Mouse (Mus musculus) Patski (cell line): ENCODE data around the gene Ppfia4. TPM values are rescaled to one million over a fixed set of nuclear protein-coding genes. Genes with fewer than 3 reads are reported as not detected.

Experiments
- ATAC-seq: fragments of 100-300 bp; one replicate; pipeline ENCODE4 v1.8.0; 2021
- CTCF ChIA-PET: fragments of 350-600 bp; sonication (Branson Sonifier 250); formaldehyde crosslinking; loops from one replicate; lab custom pipeline; 2022; ENCODE audit warnings: inconsistent platforms; lab: Charles Lee
- POLR2A ChIA-PET: fragments of 350-600 bp; sonication (Branson Sonifier 250); formaldehyde crosslinking; loops from one replicate; lab custom pipeline; 2022; ENCODE audit warnings: antibody characterized with exemption, inconsistent platforms; lab: Charles Lee
- DNase-seq: peaks from one replicate; pipeline ENCODE4 v3.0.0-alpha.2; 2011; ENCODE audit warnings: low read depth, low spot score
- H3K27me3 ChIP-seq: fragments of 371-371 bp; one replicate; pipeline ENCODE4 v1.5.1; 2021
- CTCF ChIP-seq: fragments of 100-300 bp; IDR thresholded peaks from one replicate; pipeline ENCODE4 v1.5.1; 2021
- in situ Hi-C: fragments of 300-500 bp; cut with MboI; formaldehyde crosslinking; loops from 3 replicates; pipeline ENCODE4 v1.11.1; 2018; ENCODE audit warnings: low pct_unique_long_range_greater_than_20kb, mixed read lengths
- polyA plus RNA-seq: library from polyadenylated mRNA; unstranded; gene quantifications from one replicate; pipeline ENCODE4 v1.2.3, GENCODE M21; 2021

Gene Ppfia4
- polyA plus RNA-seq, 1 experiment from 2014 or later = 0.30 TPM

DNA sequence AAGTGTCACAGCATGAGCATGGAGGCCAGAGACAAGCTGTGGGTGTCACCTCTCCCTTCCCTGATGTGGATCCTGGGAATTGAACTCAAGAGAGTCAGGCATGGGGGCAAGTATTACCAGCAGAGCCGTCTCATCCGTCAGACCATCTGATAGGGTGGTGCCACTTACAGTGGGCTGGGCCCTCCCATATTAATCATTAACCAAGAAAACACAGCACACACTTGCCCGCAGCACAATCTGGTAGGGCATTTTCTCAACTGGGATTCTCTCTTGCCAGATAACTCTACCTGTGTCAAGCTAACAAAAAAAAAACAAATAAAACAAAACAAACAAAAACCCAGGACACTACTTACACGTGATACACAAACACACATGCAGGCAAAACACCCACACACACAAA is 24.7 kb upstream of the Ppfia4 start:
- ChIA-PET POLR2A (no interaction called here), CTCF (no interaction called here)
- in situ Hi-C loops = no loop called here
- no peak for ATAC-seq
- TF ChIP-seq CTCF = no peak
- DNase-seq = no peak
- H3K27me3 ChIP-seq = no peaks in the 10 kb centered on the region

- POLR2A ChIA-PET = interaction anchor here (0.6 kb wide), 1 partner anchor 19 kb away, joined by 3 read pairs; no protein-coding TSS in a partner anchor
- in situ Hi-C loops = no loop called here
- no peak for DNase-seq
- ATAC-seq = no peak
- H3K27me3 ChIP-seq = no peaks in the 10 kb centered on the region
- TF ChIP-seq CTCF = no peak
- CTCF ChIA-PET = no interaction called here
Observed at GRCm38 (mm10) chr1:134353326-134353725, 20.6 kb upstream of the Ppfia4 start.

DNA sequence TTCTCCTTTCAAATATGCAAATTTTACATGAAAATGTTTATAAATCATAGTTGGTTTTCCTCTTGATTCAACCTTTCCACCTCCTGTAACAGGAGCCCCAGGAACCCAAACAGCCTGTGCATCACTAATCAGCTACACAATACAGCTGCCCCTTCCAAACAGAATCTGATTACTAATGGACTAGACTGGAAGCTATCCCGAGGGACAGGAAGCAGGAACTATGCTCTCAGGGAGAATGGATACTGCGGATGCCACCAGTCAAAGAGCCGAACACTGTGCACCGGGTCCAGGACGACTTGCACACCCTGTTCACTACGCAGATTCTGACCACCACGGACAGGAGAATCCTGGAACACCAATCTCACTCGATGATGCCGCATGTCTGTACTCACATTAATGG is 15.1 kb upstream of the Ppfia4 start:
- ChIA-PET POLR2A (no interaction called here), CTCF (no interaction called here)
- ATAC-seq = no peak
- DNase-seq = no peak
- H3K27me3 ChIP-seq = no peaks in the 10 kb centered on the region
- in situ Hi-C loops = no loop called here
- no peak for TF ChIP-seq CTCF

- POLR2A ChIA-PET = interaction anchor here (0.7 kb wide), 1 partner anchor 392 kb away, joined by 3 read pairs; no protein-coding TSS in a partner anchor
- H3K27me3 ChIP-seq = no peaks in the 10 kb centered on the region
- ATAC-seq (no peak), DNase-seq (no peak)
- no peak for TF ChIP-seq CTCF
- in situ Hi-C loops = no loop called here
- CTCF ChIA-PET = no interaction called here
Observed at GRCm38 (mm10) chr1:134345075-134345474, 12.3 kb upstream of the Ppfia4 start.

GRCm38 (mm10) chr1:134344005-134344950 is 11.6 kb upstream of the Ppfia4 start:
- POLR2A ChIA-PET = interaction anchor here (0.7 kb wide), 1 partner anchor 392 kb away, joined by 3 read pairs; no protein-coding TSS in a partner anchor
- DNase-seq (no peak), ATAC-seq (no peak)
- no peaks in the 10 kb centered on the region for H3K27me3 ChIP-seq
- TF ChIP-seq CTCF = no peak
- CTCF ChIA-PET = no interaction called here
- in situ Hi-C loops = no loop called here

- POLR2A ChIA-PET = no interaction called here
- in situ Hi-C loops = no loop called here
Observed at GRCm38 (mm10) chr1:134343567-134343966, 10.8 kb upstream of the Ppfia4 start.

DNA sequence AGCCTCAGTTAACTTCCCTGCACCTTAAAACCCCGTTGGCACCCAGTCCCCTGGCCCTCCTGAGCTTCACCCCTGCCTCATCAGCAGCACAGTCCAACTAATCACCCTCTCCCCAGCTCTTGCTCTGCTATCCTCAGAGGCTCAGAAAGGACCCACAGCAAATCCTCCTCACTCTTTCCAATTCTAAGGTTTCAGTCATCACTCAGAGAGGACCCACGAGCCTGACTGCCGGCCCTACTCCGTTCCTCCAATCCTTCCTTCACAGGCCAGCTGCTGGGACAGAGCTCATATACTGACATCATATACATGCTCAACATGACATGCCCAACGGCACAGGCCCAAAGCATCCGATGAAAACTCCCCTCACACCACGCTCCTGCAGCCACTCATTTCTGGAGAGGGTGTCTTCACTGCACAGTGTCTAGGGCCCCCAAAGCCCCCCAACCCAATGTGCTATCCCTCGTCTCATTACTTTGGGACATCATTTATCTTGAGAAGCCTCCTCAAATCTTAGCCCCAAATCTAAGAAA is 10.1 kb upstream of the Ppfia4 start:
- no peak for ATAC-seq

More at GRCm38 (mm10) chr1:134343567-134343966, 10.8 kb upstream of the Ppfia4 start:
- no peaks in the 10 kb centered on the region for H3K27me3 ChIP-seq
- CTCF ChIA-PET = no interaction called here
- DNase-seq (no peak), ATAC-seq (no peak)
- TF ChIP-seq CTCF = no peak

DNA sequence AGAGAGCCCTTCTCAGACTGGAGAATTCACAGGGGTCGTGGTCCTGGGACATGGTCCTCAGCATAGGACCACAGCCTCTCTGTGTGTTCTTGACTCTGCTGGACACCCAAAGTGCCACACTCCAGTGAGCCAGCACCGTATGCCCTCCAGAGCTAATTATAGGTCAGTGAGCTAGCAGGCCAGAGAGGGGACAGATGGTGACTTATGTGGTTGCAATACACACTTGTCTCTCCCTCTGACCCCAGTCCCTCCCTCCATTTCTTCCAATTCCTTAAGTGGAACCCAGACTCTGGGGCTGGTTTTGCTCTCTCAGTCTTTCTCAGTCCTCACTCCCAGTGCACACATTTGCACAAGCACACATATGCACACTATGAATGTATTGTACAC is 9.5 kb upstream of the Ppfia4 start:
- ATAC-seq = no peak
- TF ChIP-seq CTCF = no peak
- DNase-seq = no peak
- ChIA-PET CTCF (interaction anchor here (1.5 kb wide), 1 partner anchor 9 kb away, joined by 3 read pairs; no protein-coding TSS in a partner anchor), POLR2A (no interaction called here)
- no peaks in the 10 kb centered on the region for H3K27me3 ChIP-seq
- in situ Hi-C loops = no loop called here

More for the DNA sequence above, 10.1 kb upstream of the Ppfia4 start:
- ChIA-PET CTCF (interaction anchor here (1.5 kb wide), 1 partner anchor 8 kb away, joined by 3 read pairs; no protein-coding TSS in a partner anchor), POLR2A (no interaction called here)
- no peak for TF ChIP-seq CTCF
- in situ Hi-C loops = no loop called here
- DNase-seq = no peak
- no peaks in the 10 kb centered on the region for H3K27me3 ChIP-seq

- no peak for TF ChIP-seq CTCF
- in situ Hi-C loops = no loop called here
- ChIA-PET POLR2A (no interaction called here), CTCF (interaction anchor here (1.5 kb wide), 1 partner anchor 9 kb away, joined by 3 read pairs; no protein-coding TSS in a partner anchor)
- no peak for ATAC-seq
- no peak for DNase-seq
- no peaks in the 10 kb centered on the region for H3K27me3 ChIP-seq
Observed at GRCm38 (mm10) chr1:134341641-134342277, 9.0 kb upstream of the Ppfia4 start.
